Comparison of ENCODE assay signal across 8 mouse cellular contexts in the genomic region with DNA sequence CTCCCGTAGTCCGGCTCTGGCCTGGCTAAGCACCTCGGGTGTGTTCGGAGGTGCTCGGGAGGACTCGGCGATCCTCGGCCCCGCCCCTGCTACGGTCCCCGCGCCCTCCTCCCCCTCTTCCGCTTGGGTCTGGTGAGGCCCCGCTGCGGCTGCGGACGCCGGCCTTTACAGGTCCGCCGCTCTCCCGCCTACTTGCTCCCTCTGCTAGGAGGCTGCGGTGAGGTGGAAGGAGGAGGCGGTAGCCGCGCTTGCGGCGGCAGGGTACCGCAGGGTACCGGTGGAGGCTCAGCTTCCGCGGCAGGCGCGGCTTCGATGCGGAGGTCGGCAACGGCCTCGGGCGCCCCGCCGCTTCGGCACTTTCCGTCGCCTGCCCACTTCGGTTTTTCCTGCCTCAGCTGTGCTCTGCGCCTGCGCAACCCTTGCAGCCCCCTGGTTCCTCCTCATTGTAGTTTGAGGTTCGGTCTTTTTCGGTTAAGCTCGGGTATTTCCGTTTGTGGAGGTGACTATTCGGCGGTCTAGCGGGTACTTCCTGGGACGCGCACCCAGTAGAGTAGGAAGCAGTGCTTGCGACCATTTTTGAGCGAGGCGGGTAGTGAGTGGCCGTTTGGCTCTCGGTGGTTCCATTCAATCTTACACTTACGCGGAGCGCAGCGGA. TPM values are rescaled to one million over a fixed set of nuclear protein-coding genes. Genes with fewer than 3 reads are reported as not detected.
DNase-seq lines count a peak whose midpoint lies in the region; ATAC-seq lines count a peak whose summit lies in the region.

A gene (minus strand): TSS at position 375 of the 655 bp plus-strand sequence.

- ATAC-seq in inflammation-experienced regulatory T-cells, adult 6 months: peak; percentile 71
- ATAC-seq in megakaryocyte-erythroid progenitor cell, adult 5-6 weeks (replicated peaks; ENCODE audit: low FRiP score, low TSS enrichment, poor library complexity, severe bottlenecking): peak; percentile 61

- peak; percentile 85 for DNase-seq in adipocyte (ENCODE audit: low spot score)
- DNase-seq in embryo, embryonic 10 days (ENCODE audit: low spot score): peak; percentile 98
- DNase-seq in gastrocnemius, postnatal 14 days: peak; percentile 98
- DNase-seq in left cerebral cortex, postnatal 10 days (ENCODE audit: extremely low spot score in 1 of 2, low spot score in 2 of 2): peak; percentile 99 to 100
- DNase-seq in right cerebral cortex, postnatal 25 days: peak; percentile 99
- DNase-seq in urinary bladder, postnatal 4 days (ENCODE audit: low spot score in 2 of 2): peak; percentile 98 to 99

- intact Hi-C loops in gastrocnemius, postnatal 14 days (cut with DNase I; ENCODE audit: low total_unique reads): no loop called here
- intact Hi-C loops in left cerebral cortex, postnatal 10 days (cut with DNase I): no loop called here

RNA-seq across cellular contexts. Expression of the gene that starts here (rescaled TPM):
- total RNA-seq in gastrocnemius, postnatal 14 days (2021): 100 to 1,000 TPM; 141 to 149 TPM
- 10 to 100 TPM; 14.9 to 21.8 (median 16.4) TPM for polyA plus RNA-seq in inflammation-experienced regulatory T-cells, adult 6 months (2017; shearing (Covaris generic))
- 100 to 1,000 TPM; 221 to 229 TPM for total RNA-seq in left cerebral cortex, postnatal 10 days (2021)
- 222 and 267 TPM in 2 replicates for total RNA-seq in megakaryocyte-erythroid progenitor cell, adult 5-6 weeks (2014; fragmentation: Nextera tagmentation)
- 106 and 110 TPM in 2 replicates for total RNA-seq in megakaryocyte-erythroid progenitor cell, adult 5-6 weeks (2017)

Comparison
In these comparisons a context has a peak if more than half of its experiments do, and no peak if none do; other contexts are left out.
1. Peak in every context shown above with its lines: DNase-seq and ATAC-seq.